Mouse (Mus musculus) lung, postnatal 0 days (tissue): ENCODE results near the gene Gpd2.

ENCODE experiments used
- CTCF ChIP-seq: IDR thresholded peaks from 2 replicates; pipeline ENCODE4 v1.5.1; 2016; ENCODE audit warnings: antibody characterized with exemption, mild to moderate bottlenecking
- EP300 ChIP-seq: IDR thresholded peaks from 2 replicates; pipeline ENCODE4 v1.6.1; 2016; ENCODE audit warnings: antibody characterized with exemption, mild to moderate bottlenecking, control low read depth

GRCm38 (mm10) chr2:57354848-57355247 is 117.4 kb downstream of the Gpd2 start:
- TF ChIP-seq CTCF = no peak
- no peak for TF ChIP-seq EP300
